Mouse (Mus musculus) MEL (cell line): ENCODE measurements at regions not wholly inside any gene's neighbourhood (a gene's known extent, or its start where the extent isn't known, plus 50 kb on each side); places are given as distances from the start of the nearest gene placed in this dataset.

ENCODE experiments used
- DNase-seq: peaks from one replicate; pipeline ENCODE4 v3.0.0; 2011; ENCODE audit warnings: low read depth, low spot score
- H3K27ac ChIP-seq: 2 replicates; pipeline ENCODE4 v1.5.1; 2012; ENCODE audit warnings: low read depth, mild to moderate bottlenecking, control low read depth, low read length, moderate library complexity; ENCODE audit not compliant: control insufficient read depth
- H3K27me3 ChIP-seq, 2 experiments: fragments of 150-350 bp in 1 of 2; sonication (generic) in 1 of 2; 2 replicates each; pipeline ENCODE4 v1.6.1; 2012; ENCODE audit warnings: low read length in 2 of 2, mild to moderate bottlenecking in 2 of 2, improper control_type of control experiment in 1 of 2, moderate library complexity in 1 of 2; ENCODE audit not compliant: insufficient read depth in 2 of 2, control insufficient read depth in 1 of 2
- H3K36me3 ChIP-seq, 2 experiments: 2 replicates each; pipeline ENCODE4 v1.6.1; 2012 to 2014; ENCODE audit warnings: low read length in 2 of 2, improper control_type of control experiment in 1 of 2, inconsistent platforms in 1 of 2, mild to moderate bottlenecking in 1 of 2; ENCODE audit not compliant: insufficient read depth in 2 of 2, control insufficient read depth in 1 of 2
- H3K4me1 ChIP-seq, 2 experiments: fragments of 150-350 bp in 1 of 2; sonication (generic) in 1 of 2; 2 replicates each; pipeline ENCODE4 v1.6.1; 2012; ENCODE audit warnings: low read length in 2 of 2, improper control_type of control experiment in 1 of 2, mild to moderate bottlenecking in 1 of 2; ENCODE audit not compliant: insufficient read depth in 2 of 2, control insufficient read depth in 1 of 2
- H3K4me3 ChIP-seq, 2 experiments: fragments of 150-350 bp in 1 of 2; sonication (generic) in 1 of 2; 2 replicates each; pipeline ENCODE4 v1.5.1; 2012; ENCODE audit warnings: low read depth in 2 of 2, low read length in 2 of 2, mild to moderate bottlenecking in 2 of 2, moderate library complexity in 2 of 2, control low read depth in 1 of 2, improper control_type of control experiment in 1 of 2; ENCODE audit not compliant: control insufficient read depth in 1 of 2, insufficient read depth in 1 of 2
- H3K79me2 ChIP-seq: 2 replicates; pipeline ENCODE4 v1.6.1; 2012; ENCODE audit warnings: mild to moderate bottlenecking, low read length, moderate library complexity; ENCODE audit not compliant: control insufficient read depth, poor library complexity, insufficient read depth
- H3K9ac ChIP-seq: 2 replicates; pipeline ENCODE4 v1.6.1; 2012; ENCODE audit warnings: low read depth, mild to moderate bottlenecking, control low read depth, low read length, moderate library complexity; ENCODE audit not compliant: control insufficient read depth, poor library complexity, severe bottlenecking
- H3K9me3 ChIP-seq: fragments of 150-350 bp; sonication (generic); replicated peaks from 2 replicates; pipeline ENCODE4 v1.6.1; 2012; ENCODE audit warnings: mild to moderate bottlenecking, low read length, improper control_type of control experiment, moderate library complexity; ENCODE audit not compliant: insufficient read depth
- E2F4 ChIP-seq: IDR thresholded peaks from 2 replicates; pipeline ENCODE4 v1.6.1; 2011; ENCODE audit warnings: low read depth, low read length, improper control_type of control experiment, borderline replicate concordance
- JUND ChIP-seq: IDR thresholded peaks from 2 replicates; pipeline ENCODE4 v1.6.1; 2011; ENCODE audit warnings: low read depth, mild to moderate bottlenecking, improper control_type of control experiment, low read length
- KAT2A ChIP-seq: conservative IDR thresholded peaks from 2 replicates; pipeline ENCODE4 v1.6.1; 2012; ENCODE audit warnings: low read depth, low read length, improper control_type of control experiment, inconsistent platforms
- MAFK ChIP-seq: IDR thresholded peaks from 2 replicates; pipeline ENCODE4 v1.6.1; 2011; ENCODE audit warnings: low read depth, mild to moderate bottlenecking, low read length, improper control_type of control experiment, borderline replicate concordance
- MAX ChIP-seq: IDR thresholded peaks from 2 replicates; pipeline ENCODE4 v1.6.1; 2011; ENCODE audit warnings: low read length, improper control_type of control experiment
- MEF2A ChIP-seq: IDR thresholded peaks from 2 replicates; pipeline ENCODE4 v1.6.1; 2014; ENCODE audit warnings: low read depth, mild to moderate bottlenecking, inconsistent platforms, low read length, improper control_type of control experiment; ENCODE audit not compliant: poor library complexity, insufficient replicate concordance, severe bottlenecking; ENCODE audit errors: extremely low read depth
- MYC ChIP-seq: IDR thresholded peaks from 2 replicates; pipeline ENCODE4 v1.6.1; 2011; ENCODE audit warnings: low read depth, mild to moderate bottlenecking, low read length, improper control_type of control experiment, moderate library complexity
- NRF1 ChIP-seq: IDR thresholded peaks from 2 replicates; pipeline ENCODE4 v1.6.1; 2014; ENCODE audit warnings: low read depth, mild to moderate bottlenecking, inconsistent platforms, low read length, improper control_type of control experiment, moderate library complexity; ENCODE audit not compliant: poor library complexity, insufficient read depth, severe bottlenecking
- POLR2A ChIP-seq, 2 experiments: IDR thresholded peaks; 2 replicates each; pipeline ENCODE4 v1.6.1; 2011 to 2012; ENCODE audit warnings: low read length in 2 of 2, mild to moderate bottlenecking in 2 of 2, control low read depth in 1 of 2, improper control_type of control experiment in 1 of 2, low read depth in 1 of 2, moderate library complexity in 1 of 2; ENCODE audit not compliant: control insufficient read depth in 1 of 2, insufficient read depth in 1 of 2, poor library complexity in 1 of 2
- RCOR1 ChIP-seq: IDR thresholded peaks from 2 replicates; pipeline ENCODE4 v1.6.1; 2012; ENCODE audit warnings: low read depth, mild to moderate bottlenecking, inconsistent platforms, low read length, improper control_type of control experiment
- TCF12 ChIP-seq: IDR thresholded peaks from 2 replicates; pipeline ENCODE4 v1.6.1; 2014; ENCODE audit warnings: low read depth, mild to moderate bottlenecking, inconsistent platforms, low read length, improper control_type of control experiment, moderate library complexity
- USF2 ChIP-seq, 2 experiments: IDR thresholded peaks; 2 replicates each; pipeline ENCODE4 v1.6.1; 2011 to 2012; ENCODE audit warnings: improper control_type of control experiment in 2 of 2, low read length in 2 of 2, borderline replicate concordance in 1 of 2, inconsistent platforms in 1 of 2, low read depth in 1 of 2, mild to moderate bottlenecking in 1 of 2; ENCODE audit not compliant: insufficient read depth in 1 of 2
- ZKSCAN1 ChIP-seq: IDR thresholded peaks from 2 replicates; pipeline ENCODE4 v1.6.1; 2012; ENCODE audit warnings: low read depth, mild to moderate bottlenecking, inconsistent platforms, low read length, improper control_type of control experiment, moderate library complexity
- ZMIZ1 ChIP-seq: IDR thresholded peaks from 2 replicates; pipeline ENCODE4 v1.6.1; 2012; ENCODE audit warnings: low read depth, mild to moderate bottlenecking, inconsistent platforms, low read length, improper control_type of control experiment, moderate library complexity

GRCm38 (mm10) chr11:40050503-40050902 lies 644.5 kb downstream of the Mat2b start:
- TF ChIP-seq RCOR1 (no peak), MYC (no peak), JUND (no peak), KAT2A (no peak), E2F4 (no peak), USF2 (IDR thresholded peaks at IDR 0.05; ENCODE audit: borderline replicate concordance in 1 of 2, insufficient read depth in 1 of 2, low read depth in 1 of 2, low read length in 2 of 2) (no peak), MAFK (no peak), ZMIZ1 (no peak)
- Histone ChIP-seq H3K36me3 (no peaks in the 10 kb centered on the region), H3K27me3 (no peaks in the 10 kb centered on the region), H3K9me3 (no peaks in the 10 kb centered on the region), H3K4me1 (no peaks in the 10 kb centered on the region), H3K9ac (no peak overlapping the region), H3K79me2 (no peaks in the 10 kb centered on the region), H3K4me3 (no peak overlapping the region), H3K27ac (no peak overlapping the region)
- DNase-seq, result no peak

- no peaks in the 10 kb centered on the region for H3K27me3 ChIP-seq
- no peak overlapping the region for H3K4me3 ChIP-seq
- TF ChIP-seq KAT2A, result no peak
- TF ChIP-seq NRF1, result no peak
- no peak for TF ChIP-seq TCF12
- TF ChIP-seq MAX, result no peak
- no peak for TF ChIP-seq MEF2A
- TF ChIP-seq POLR2A (IDR thresholded peaks at IDR 0.05; ENCODE audit: control insufficient read depth in 1 of 2, insufficient read depth in 1 of 2, low read depth in 1 of 2, low read length in 2 of 2, poor library complexity in 1 of 2), result no peak
- no peak for DNase-seq
- H3K4me1 ChIP-seq, result no peaks in the 10 kb centered on the region
- H3K36me3 ChIP-seq, result no peaks in the 10 kb centered on the region
- H3K79me2 ChIP-seq, result no peaks in the 10 kb centered on the region
- no peaks in the 10 kb centered on the region for H3K9me3 ChIP-seq
- H3K9ac ChIP-seq, result no peak overlapping the region
- no peak overlapping the region for H3K27ac ChIP-seq
Observed at GRCm38 (mm10) chr11:40027511-40027910, 667.5 kb downstream of the Mat2b start.

- Histone ChIP-seq H3K36me3 (no peaks in the 10 kb centered on the region), H3K9me3 (no peaks in the 10 kb centered on the region), H3K27me3 (no peaks in the 10 kb centered on the region), H3K79me2 (no peaks in the 10 kb centered on the region), H3K9ac (no peak overlapping the region), H3K4me3 (no peak overlapping the region), H3K27ac (no peak overlapping the region), H3K4me1 (no peaks in the 10 kb centered on the region)
- TF ChIP-seq ZKSCAN1 (no peak), USF2 (IDR thresholded peaks at IDR 0.05; ENCODE audit: borderline replicate concordance in 1 of 2, insufficient read depth in 1 of 2, low read depth in 1 of 2, low read length in 2 of 2) (no peak), MAFK (no peak)
- no peak for DNase-seq
Observed at GRCm38 (mm10) chr11:39999483-39999882, 695.5 kb downstream of the Mat2b start.
